Mouse (Mus musculus) G1E (cell line): ENCODE measurements at regions not wholly inside any gene's neighbourhood (a gene's known extent, or its start where the extent isn't known, plus 50 kb on each side); places are given as distances from the start of the nearest gene placed in this dataset.

Experiments used
- CTCF ChIP-seq: IDR thresholded peaks from 2 replicates; pipeline ENCODE4 v1.5.1; 2012; ENCODE audit warnings: low read depth, low read length, inconsistent platforms, mixed read lengths
- GATA1 ChIP-seq: IDR thresholded peaks from 2 replicates; pipeline ENCODE4 v1.6.1; 2012; ENCODE audit warnings: borderline replicate concordance, low read length, inconsistent platforms, mixed read lengths
- GATA2 ChIP-seq: IDR thresholded peaks from 2 replicates; pipeline ENCODE4 v1.6.1; 2012; ENCODE audit warnings: low read depth, low read length, inconsistent platforms, borderline replicate concordance

- no peak for TF ChIP-seq CTCF
- no peak for TF ChIP-seq GATA1
- no peak for TF ChIP-seq GATA2
Observed at GRCm38 (mm10) chr5:133598105-133598504, 501.4 kb upstream of the Castor2 start.
